Mouse (Mus musculus) limb, embryonic 14.5 days (tissue): Measurements from ENCODE around the gene Atoh8. TPM values are rescaled to one million over a fixed set of nuclear protein-coding genes. Genes with fewer than 3 reads are reported as not detected.

Source experiments
- ATAC-seq: fragments of 200-750 bp; cut with Nextera tagmentation; 2 replicates; pipeline ENCODE4 v1.8.0; 2017; ENCODE audit warnings: low read depth, moderate number of reproducible peaks, moderate TSS enrichment; ENCODE audit not compliant: low FRiP score
- DNase-seq: peaks from one replicate; pipeline ENCODE4 v3.0.0-alpha.2; 2015; ENCODE audit warnings: low spot score
- H3K27ac ChIP-seq: fragments of 300-500 bp; sonication (generic); replicated peaks from 2 replicates; pipeline ENCODE4 v1.5.1; 2014; ENCODE audit warnings: low read depth, mild to moderate bottlenecking, low read length, moderate library complexity, mixed read lengths
- H3K27me3 ChIP-seq: fragments of 300-500 bp; sonication (generic); 2 replicates; pipeline ENCODE4 v1.6.1; 2014; ENCODE audit warnings: low read length, mixed read lengths; ENCODE audit not compliant: control insufficient read depth, insufficient read depth
- H3K36me3 ChIP-seq: fragments of 300-500 bp; sonication (generic); 2 replicates; pipeline ENCODE4 v1.6.1; 2014; ENCODE audit warnings: mild to moderate bottlenecking, low read length, moderate library complexity, mixed read lengths; ENCODE audit not compliant: control insufficient read depth, insufficient read depth
- H3K4me1 ChIP-seq: fragments of 300-500 bp; sonication (generic); 2 replicates; pipeline ENCODE4 v1.6.1; 2014; ENCODE audit warnings: antibody characterized with exemption, low read length, mixed read lengths; ENCODE audit not compliant: control insufficient read depth, insufficient read depth
- H3K4me2 ChIP-seq: fragments of 300-500 bp; sonication (generic); replicated peaks from 2 replicates; pipeline ENCODE4 v1.6.1; 2014; ENCODE audit warnings: low read depth, mild to moderate bottlenecking, low read length, moderate library complexity; ENCODE audit not compliant: severe bottlenecking
- H3K4me3 ChIP-seq: fragments of 300-500 bp; sonication (generic); replicated peaks from 2 replicates; pipeline ENCODE4 v1.5.1; 2014; ENCODE audit warnings: low read length
- H3K9ac ChIP-seq: fragments of 300-500 bp; sonication (generic); 2 replicates; pipeline ENCODE4 v1.6.1; 2014; ENCODE audit warnings: mild to moderate bottlenecking, low read depth, low read length, moderate library complexity; ENCODE audit not compliant: severe bottlenecking
- H3K9me3 ChIP-seq: fragments of 300-500 bp; sonication (generic); 2 replicates; pipeline ENCODE4 v1.6.1; 2016; ENCODE audit warnings: low read length; ENCODE audit not compliant: control insufficient read depth
- POLR2A ChIP-seq: fragments of 200-500 bp; IDR thresholded peaks from 2 replicates; pipeline ENCODE4 v1.8.0; 2012; ENCODE audit warnings: inconsistent platforms, mild to moderate bottlenecking, moderate library complexity, borderline replicate concordance; ENCODE audit not compliant: insufficient read depth, insufficient read length; ENCODE audit errors: extremely low read depth
- WGBS: fragments of 180-500 bp; shearing (Covaris S2); extraction: QIAGEN DNeasy Blood & Tissue Kit; methylation state at CpG from one replicate; pipeline ENCODE4 v1.1.7; 2014; 5-methylcytosine and 5-hydroxymethylcytosine counted together
- polyA plus RNA-seq, 2 experiments: library from polyadenylated mRNA; depleted of rRNA in 1 of 2; stranded (reverse) in 1 of 2; unstranded in 1 of 2; fragments of >200 nt; fragmentation: Nextera tagmentation in 1 of 2; extraction: Ambion mirVana in 1 of 2; gene quantifications; 2 replicates each; pipeline versions ENCODE4 v1.2.1 to v1.2.3; 2012 to 2014

Gene Atoh8
- polyA plus RNA-seq, 2 experiments = 15.1 to 19.8 TPM

- Histone ChIP-seq H3K36me3 (no peaks in the 10 kb centered on the region), H3K4me2 (no peak overlapping the region), H3K27ac (no peak overlapping the region), H3K4me1 (no peaks in the 10 kb centered on the region), H3K4me3 (no peak overlapping the region), H3K27me3 (no peaks in the 10 kb centered on the region), H3K9me3 (no peaks in the 10 kb centered on the region), H3K9ac (no peak overlapping the region)
- no peak for DNase-seq
- 82% methylated on average over 10 of the region's 10 CpGs for WGBS
- no peak for TF ChIP-seq POLR2A
- no peak for ATAC-seq
Measured at GRCm38 (mm10) chr6:72272161-72272696, 36.9 kb upstream of the Atoh8 start.

- no peak overlapping the region for H3K27ac ChIP-seq
- no peaks in the 10 kb centered on the region for H3K27me3 ChIP-seq
- H3K4me1 ChIP-seq = no peaks in the 10 kb centered on the region
- H3K4me3 ChIP-seq = no peak overlapping the region
- DNase-seq (no peak), ATAC-seq (no peak)
- 70% methylated on average over 11 of the region's 11 CpGs for WGBS
- H3K4me2 ChIP-seq = no peak overlapping the region
- no peaks in the 10 kb centered on the region for H3K9me3 ChIP-seq
- no peak for TF ChIP-seq POLR2A
- no peak overlapping the region for H3K9ac ChIP-seq
- H3K36me3 ChIP-seq = no peaks in the 10 kb centered on the region
Measured at GRCm38 (mm10) chr6:72270952-72271519, 35.7 kb upstream of the Atoh8 start.

DNA sequence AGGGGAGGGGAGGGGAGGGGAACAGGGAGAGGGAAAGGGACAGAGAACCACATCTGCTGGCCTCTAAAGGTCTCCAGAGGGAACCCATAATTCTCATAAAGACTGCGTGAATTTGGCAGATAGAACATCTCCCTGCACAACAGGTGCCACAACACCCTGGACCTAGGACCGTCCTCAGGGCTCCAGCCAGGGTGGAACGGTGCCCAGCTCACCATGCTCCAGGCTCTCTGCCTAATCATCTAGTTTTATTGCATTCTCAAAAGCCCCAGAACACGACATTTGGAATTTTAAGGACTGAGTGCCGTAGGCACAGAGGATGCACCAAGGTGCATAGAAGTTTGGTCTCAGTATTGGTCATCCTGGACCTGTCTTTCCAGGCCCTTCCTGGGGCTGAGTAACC lies 34.9 kb upstream of the Atoh8 start:
- no peak overlapping the region for H3K27ac ChIP-seq
- no peaks in the 10 kb centered on the region for H3K36me3 ChIP-seq
- no peak for TF ChIP-seq POLR2A
- ATAC-seq (no peak), DNase-seq (no peak)
- no peak overlapping the region for H3K4me3 ChIP-seq
- WGBS = 48% methylated on average over 5 of the region's 5 CpGs
- H3K4me1 ChIP-seq = no peaks in the 10 kb centered on the region
- no peaks in the 10 kb centered on the region for H3K27me3 ChIP-seq
- H3K4me2 ChIP-seq = no peak overlapping the region
- H3K9ac ChIP-seq = no peak overlapping the region
- H3K9me3 ChIP-seq = no peaks in the 10 kb centered on the region

GRCm38 (mm10) chr6:72268149-72268847 lies 32.9 kb upstream of the Atoh8 start:
- ATAC-seq = no peak
- WGBS = 64% methylated on average over 9 of the region's 9 CpGs

GRCm38 (mm10) chr6:72265664-72266063 lies 30.3 kb upstream of the Atoh8 start:
- H3K36me3 ChIP-seq = no peaks in the 10 kb centered on the region
- H3K9me3 ChIP-seq = no peaks in the 10 kb centered on the region
- H3K27me3 ChIP-seq = no peaks in the 10 kb centered on the region
- H3K4me2 ChIP-seq = no peak overlapping the region
- no peak for TF ChIP-seq POLR2A
- no peak overlapping the region for H3K9ac ChIP-seq
- H3K27ac ChIP-seq = no peak overlapping the region
- WGBS = 77% methylated on average over 6 of the region's 6 CpGs
- no peak overlapping the region for H3K4me3 ChIP-seq
- no peaks in the 10 kb centered on the region for H3K4me1 ChIP-seq
- no peak for ATAC-seq
- no peak for DNase-seq

More at GRCm38 (mm10) chr6:72268149-72268847, 32.9 kb upstream of the Atoh8 start:
- H3K27me3 ChIP-seq = no peaks in the 10 kb centered on the region
- H3K4me3 ChIP-seq = no peak overlapping the region
- H3K27ac ChIP-seq = no peak overlapping the region
- H3K9ac ChIP-seq = no peak overlapping the region
- DNase-seq = no peak
- no peaks in the 10 kb centered on the region for H3K4me1 ChIP-seq
- TF ChIP-seq POLR2A = no peak
- no peaks in the 10 kb centered on the region for H3K9me3 ChIP-seq
- H3K4me2 ChIP-seq = no peak overlapping the region
- no peaks in the 10 kb centered on the region for H3K36me3 ChIP-seq
